Mouse (Mus musculus): ENCODE measurements at regions not wholly inside any gene's neighbourhood (a gene's known extent, or its start where the extent isn't known, plus 50 kb on each side); places are given as distances from the start of the nearest gene placed in this dataset.

- Histone ChIP-seq H3K27ac (ENCODE audit: control insufficient read depth, insufficient read depth, low read depth, low read length, poor library complexity) (no peak overlapping the region), H3K4me1 (ENCODE audit: control insufficient read depth, insufficient read depth, low read length) (peaks cover 8% of the 10 kb centered on the region)
Observed at GRCm38 (mm10) chr9:61666118-61666517, 248.2 kb downstream of the Rplp1 start.

GRCm38 (mm10) chr9:61665254-61665653 lies 249.1 kb downstream of the Rplp1 start:
- Histone ChIP-seq H3K4me1 (ENCODE audit: control insufficient read depth, insufficient read depth, low read length) (peaks cover 8% of the 10 kb centered on the region), H3K27ac (ENCODE audit: control insufficient read depth, insufficient read depth, low read depth, low read length, poor library complexity) (no peak overlapping the region), H3K4me3 (replicated peaks; ENCODE audit: control insufficient read depth, low read depth, low read length) (no peak overlapping the region)
- 78% methylated on average over 5 of the region's 5 CpGs for WGBS
- TF ChIP-seq POLR2A (IDR thresholded peaks at IDR 0.05; ENCODE audit: borderline replicate concordance, control insufficient read depth, low read depth, low read length) (no peak), CTCF (IDR thresholded peaks at IDR 0.05; ENCODE audit: control insufficient read depth, insufficient read depth, low read length) (no peak)

More at GRCm38 (mm10) chr9:61666118-61666517, 248.2 kb downstream of the Rplp1 start:
- WGBS, result under 1% methylated on average over 6 of the region's 6 CpGs
- no peak for TF ChIP-seq CTCF (IDR thresholded peaks at IDR 0.05; ENCODE audit: control insufficient read depth, insufficient read depth, low read length)
- no peak for TF ChIP-seq POLR2A (IDR thresholded peaks at IDR 0.05; ENCODE audit: borderline replicate concordance, control insufficient read depth, low read depth, low read length)
- no peak overlapping the region for H3K4me3 ChIP-seq (replicated peaks; ENCODE audit: control insufficient read depth, low read depth, low read length)

GRCm38 (mm10) chr9:61664000-61664622 lies 250.2 kb downstream of the Rplp1 start:
- TF ChIP-seq POLR2A (IDR thresholded peaks at IDR 0.05; ENCODE audit: borderline replicate concordance, control insufficient read depth, low read depth, low read length) (no peak), CTCF (IDR thresholded peaks at IDR 0.05; ENCODE audit: control insufficient read depth, insufficient read depth, low read length) (no peak)
- no peak overlapping the region for H3K27ac ChIP-seq (ENCODE audit: control insufficient read depth, insufficient read depth, low read depth, low read length, poor library complexity)
- H3K4me3 ChIP-seq (replicated peaks; ENCODE audit: control insufficient read depth, low read depth, low read length), result no peak overlapping the region
- H3K4me1 ChIP-seq (ENCODE audit: control insufficient read depth, insufficient read depth, low read length), result peaks cover 6% of the 10 kb centered on the region
- WGBS, result 59% methylated on average over 10 of the region's 10 CpGs

GRCm38 (mm10) chr9:61662055-61663028 lies 252.0 kb downstream of the Rplp1 start:
- Histone ChIP-seq H3K27ac (ENCODE audit: control insufficient read depth, insufficient read depth, low read depth, low read length, poor library complexity) (no peak overlapping the region), H3K4me1 (ENCODE audit: control insufficient read depth, insufficient read depth, low read length) (peaks cover 6% of the 10 kb centered on the region), H3K4me3 (replicated peaks; ENCODE audit: control insufficient read depth, low read depth, low read length) (no peak overlapping the region)
- no peak for TF ChIP-seq POLR2A (IDR thresholded peaks at IDR 0.05; ENCODE audit: borderline replicate concordance, control insufficient read depth, low read depth, low read length)
- TF ChIP-seq CTCF (IDR thresholded peaks at IDR 0.05; ENCODE audit: control insufficient read depth, insufficient read depth, low read length), result no peak
- WGBS, result 25% methylated on average over 12 of the region's 12 CpGs

- no peak for TF ChIP-seq POLR2A (IDR thresholded peaks at IDR 0.05; ENCODE audit: borderline replicate concordance, control insufficient read depth, low read depth, low read length)
- no peak for TF ChIP-seq CTCF (IDR thresholded peaks at IDR 0.05; ENCODE audit: control insufficient read depth, insufficient read depth, low read length)
- Histone ChIP-seq H3K4me3 (replicated peaks; ENCODE audit: control insufficient read depth, low read depth, low read length) (no peak overlapping the region), H3K4me1 (ENCODE audit: control insufficient read depth, insufficient read depth, low read length) (no peaks in the 10 kb centered on the region; the same call in 1 of the 2 replicates), H3K27ac (ENCODE audit: control insufficient read depth, insufficient read depth, low read depth, low read length, poor library complexity) (no peak overlapping the region)
- WGBS, result 67% methylated on average over 3 of the region's 3 CpGs
Observed at GRCm38 (mm10) chr9:61660191-61660590, 254.2 kb downstream of the Rplp1 start.

- Histone ChIP-seq H3K27ac (ENCODE audit: control insufficient read depth, insufficient read depth, low read depth, low read length, poor library complexity) (no peak overlapping the region), H3K4me3 (replicated peaks; ENCODE audit: control insufficient read depth, low read depth, low read length) (no peak overlapping the region), H3K4me1 (ENCODE audit: control insufficient read depth, insufficient read depth, low read length) (no peaks in the 10 kb centered on the region; the same call in 1 of the 2 replicates)
- TF ChIP-seq CTCF (IDR thresholded peaks at IDR 0.05; ENCODE audit: control insufficient read depth, insufficient read depth, low read length), result no peak
- no peak for TF ChIP-seq POLR2A (IDR thresholded peaks at IDR 0.05; ENCODE audit: borderline replicate concordance, control insufficient read depth, low read depth, low read length)
- WGBS, result 75% methylated on average over 8 of the region's 8 CpGs
Observed at GRCm38 (mm10) chr9:61657996-61658395, 256.3 kb downstream of the Rplp1 start.

GRCm38 (mm10) chr9:61655433-61655981 lies 258.8 kb downstream of the Rplp1 start:
- Histone ChIP-seq H3K4me1 (ENCODE audit: control insufficient read depth, insufficient read depth, low read length) (no peaks in the 10 kb centered on the region; the same call in 1 of the 2 replicates), H3K27ac (ENCODE audit: control insufficient read depth, insufficient read depth, low read depth, low read length, poor library complexity) (no peak overlapping the region), H3K4me3 (replicated peaks; ENCODE audit: control insufficient read depth, low read depth, low read length) (no peak overlapping the region)
- TF ChIP-seq POLR2A (IDR thresholded peaks at IDR 0.05; ENCODE audit: borderline replicate concordance, control insufficient read depth, low read depth, low read length), result no peak
- no peak for TF ChIP-seq CTCF (IDR thresholded peaks at IDR 0.05; ENCODE audit: control insufficient read depth, insufficient read depth, low read length)
- 76% methylated on average over 9 of the region's 9 CpGs for WGBS
